Mouse (Mus musculus) monocyte, adult 5-6 weeks (primary cell): Measurements from ENCODE around the gene 1110008P14Rik. TPM values are rescaled to one million over a fixed set of nuclear protein-coding genes. Genes with fewer than 3 reads are reported as not detected.

ENCODE experiments used
- ATAC-seq: fragments of 153-309, 156-312 bp; replicated peaks from 2 replicates; pipeline ENCODE4 v1.8.0; 2017; ENCODE audit warnings: mild to moderate bottlenecking; ENCODE audit not compliant: low TSS enrichment, insufficient number of reproducible peaks, severe bottlenecking, poor library complexity, low FRiP score
- total RNA-seq: library from RNA; stranded (forward); fragments of 200-1000, 200-491, 200-594 nt; gene quantifications from 3 replicates; pipeline ENCODE4 v1.2.3, GENCODE M21; 2017

1110008P14Rik gene
- total RNA-seq, result 9.7 to 24.0 TPM (median 21.3 TPM) in 3 replicates

- ATAC-seq, result peak; percentile 88
Measured at GRCm38 (mm10) chr2:32381775-32382223, at the start of gene 1110008P14Rik. Gene 1110008P14Rik (minus strand): TSS chr2:32381938.

- no peak for ATAC-seq
Measured at GRCm38 (mm10) chr2:32430701-32431676, 49.3 kb upstream of the 1110008P14Rik start.

DNA sequence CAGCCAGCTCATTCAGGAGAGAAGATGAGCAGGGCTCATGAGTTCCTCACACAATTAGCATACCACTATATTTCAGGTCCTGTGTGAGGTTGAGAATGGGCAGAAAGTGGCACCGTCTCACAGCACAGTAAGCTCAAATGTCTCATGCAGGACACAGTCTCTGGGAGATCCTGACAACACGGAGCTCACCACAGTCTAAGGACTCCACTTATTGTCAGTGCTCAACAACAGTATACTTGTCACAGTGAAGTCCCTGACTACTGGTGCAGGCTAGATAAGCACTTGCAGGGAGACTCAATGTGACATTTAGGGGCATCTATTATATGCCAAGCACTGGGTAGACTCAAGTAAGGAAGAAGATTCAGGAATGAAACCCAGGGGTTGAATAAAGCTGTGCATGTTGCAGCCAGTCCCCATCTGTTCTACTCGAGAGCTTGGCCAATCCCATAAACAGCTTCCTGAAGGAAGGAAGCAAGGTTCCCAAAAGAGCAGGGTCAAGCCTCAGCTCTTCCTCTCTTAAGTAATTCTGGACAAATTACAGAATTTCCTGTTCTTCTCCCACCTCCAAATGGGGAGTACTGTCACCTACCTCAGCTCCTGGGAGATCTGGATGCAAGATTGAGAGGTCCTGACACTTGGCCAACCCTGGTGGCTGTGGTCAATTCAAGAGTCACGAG lies 47.6 kb upstream of the 1110008P14Rik start:
- no peak for ATAC-seq

- ATAC-seq, result 0 out of 2 replicates have a peak, but pooled peaks have one; percentile 23
Measured at GRCm38 (mm10) chr2:32428262-32428722, 46.6 kb upstream of the 1110008P14Rik start.

GRCm38 (mm10) chr2:32427720-32428119 lies 46.0 kb upstream of the 1110008P14Rik start:
- ATAC-seq, result no peak

DNA sequence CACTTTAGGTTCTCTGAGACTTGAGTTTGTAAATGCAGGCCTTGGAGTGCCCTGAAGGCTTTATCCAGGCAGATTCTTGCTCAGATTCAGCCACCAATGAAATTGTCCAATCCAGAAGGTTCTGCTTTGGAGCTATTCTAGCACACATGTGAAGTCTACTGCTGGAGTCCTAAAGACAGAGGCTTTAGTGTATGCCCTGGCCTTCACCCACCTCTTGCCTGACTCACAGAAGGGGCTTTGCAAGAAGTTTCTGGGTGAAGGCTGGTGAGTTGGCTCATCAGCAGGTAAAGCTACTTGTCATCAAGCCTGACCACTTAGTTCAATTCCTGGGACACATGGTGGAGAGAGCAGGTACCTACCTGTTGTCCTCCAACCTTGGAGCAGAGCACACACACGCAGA lies 44.4 kb upstream of the 1110008P14Rik start:
- ATAC-seq, result no peak

DNA sequence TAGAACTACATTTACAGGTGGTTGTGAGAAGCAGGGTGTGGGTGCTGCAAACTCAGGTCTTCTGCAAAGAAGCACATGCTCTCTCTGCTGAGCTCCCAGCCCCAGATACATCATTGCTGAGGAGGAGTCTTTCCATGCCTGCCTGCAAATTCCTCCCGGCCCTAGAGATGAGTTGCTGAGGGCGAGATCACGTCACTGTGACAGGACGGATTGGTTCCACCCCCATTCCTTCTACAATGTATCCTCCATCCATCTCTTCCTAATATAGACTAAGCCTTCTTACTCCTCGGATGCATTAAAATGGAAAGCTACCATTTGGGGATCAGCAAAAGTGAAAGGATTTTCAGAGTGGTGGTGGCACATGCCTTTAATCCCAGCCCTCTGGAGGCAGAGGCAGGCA lies 43.8 kb upstream of the 1110008P14Rik start:
- ATAC-seq, result no peak

DNA sequence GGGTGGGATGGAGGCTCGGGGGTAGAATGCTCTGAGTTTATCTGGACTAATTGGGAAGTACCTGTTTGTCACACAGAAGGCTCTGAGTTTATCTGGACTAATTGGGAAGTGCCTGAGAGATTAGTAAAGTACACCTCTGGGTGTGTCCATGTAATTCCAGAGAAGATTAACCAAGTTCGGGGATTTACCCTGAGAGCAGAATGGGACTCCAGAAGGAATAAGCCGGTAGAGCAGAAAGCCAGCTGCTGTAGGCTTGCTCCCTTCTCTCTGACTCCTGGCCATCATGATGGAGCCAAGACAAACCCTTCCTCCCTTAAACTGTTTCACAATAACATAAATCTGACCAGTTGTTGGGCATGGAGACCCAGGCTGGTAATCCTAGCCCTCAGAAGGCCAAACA lies 43.1 kb upstream of the 1110008P14Rik start:
- no peak for ATAC-seq

GRCm38 (mm10) chr2:32423481-32424331 lies 42.0 kb upstream of the 1110008P14Rik start:
- ATAC-seq, result peak; percentile 90

GRCm38 (mm10) chr2:32421851-32422251 lies 40.1 kb upstream of the 1110008P14Rik start:
- ATAC-seq, result no peak

- no peak for ATAC-seq
Measured at GRCm38 (mm10) chr2:32420647-32421046, 38.9 kb upstream of the 1110008P14Rik start.

DNA sequence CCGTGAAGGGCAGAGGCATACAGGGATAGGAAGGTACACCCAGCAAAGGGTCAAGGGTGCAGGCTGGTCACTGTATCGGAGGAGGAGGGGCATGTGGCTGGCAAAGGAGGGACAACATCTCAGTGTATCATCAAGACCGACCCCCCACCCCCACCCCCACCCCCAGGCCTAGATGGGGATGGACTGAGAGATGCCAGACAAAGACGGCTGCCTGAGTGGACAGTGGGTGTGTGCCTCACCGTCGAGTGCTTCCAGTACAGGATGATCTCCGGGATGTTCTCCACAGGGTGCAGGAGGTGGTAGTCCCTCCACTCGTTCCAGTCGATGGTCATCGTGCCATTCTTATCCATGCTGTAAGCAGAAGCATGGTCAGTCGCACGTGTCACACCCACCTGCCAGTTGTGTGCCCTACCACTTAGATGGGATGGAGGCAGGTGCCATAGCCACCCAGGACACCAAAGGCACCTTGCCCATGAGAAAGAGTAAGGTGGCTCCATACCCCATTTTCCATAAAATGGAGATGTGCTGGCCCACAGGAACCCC lies 38.4 kb upstream of the 1110008P14Rik start:
- no peak for ATAC-seq

DNA sequence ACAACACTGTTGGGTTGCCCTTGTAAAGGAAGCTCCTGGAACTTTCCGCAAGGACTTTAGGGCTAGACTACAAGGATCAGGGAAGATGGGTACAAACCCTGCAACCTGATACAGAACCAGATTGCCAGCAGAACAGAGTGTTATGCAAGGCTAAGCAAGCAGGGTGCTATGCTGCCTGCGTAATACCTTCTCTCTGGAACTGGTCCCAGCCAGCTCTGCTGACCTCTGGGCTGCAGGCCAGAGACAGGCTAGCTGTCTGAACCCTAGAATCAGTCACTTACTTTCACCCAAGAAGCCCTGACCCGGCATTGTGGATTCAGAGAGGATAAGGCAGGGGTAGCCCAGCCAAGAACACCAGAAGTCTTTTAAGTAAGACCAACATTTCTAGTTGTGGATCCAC lies 37.6 kb upstream of the 1110008P14Rik start:
- no peak for ATAC-seq

DNA sequence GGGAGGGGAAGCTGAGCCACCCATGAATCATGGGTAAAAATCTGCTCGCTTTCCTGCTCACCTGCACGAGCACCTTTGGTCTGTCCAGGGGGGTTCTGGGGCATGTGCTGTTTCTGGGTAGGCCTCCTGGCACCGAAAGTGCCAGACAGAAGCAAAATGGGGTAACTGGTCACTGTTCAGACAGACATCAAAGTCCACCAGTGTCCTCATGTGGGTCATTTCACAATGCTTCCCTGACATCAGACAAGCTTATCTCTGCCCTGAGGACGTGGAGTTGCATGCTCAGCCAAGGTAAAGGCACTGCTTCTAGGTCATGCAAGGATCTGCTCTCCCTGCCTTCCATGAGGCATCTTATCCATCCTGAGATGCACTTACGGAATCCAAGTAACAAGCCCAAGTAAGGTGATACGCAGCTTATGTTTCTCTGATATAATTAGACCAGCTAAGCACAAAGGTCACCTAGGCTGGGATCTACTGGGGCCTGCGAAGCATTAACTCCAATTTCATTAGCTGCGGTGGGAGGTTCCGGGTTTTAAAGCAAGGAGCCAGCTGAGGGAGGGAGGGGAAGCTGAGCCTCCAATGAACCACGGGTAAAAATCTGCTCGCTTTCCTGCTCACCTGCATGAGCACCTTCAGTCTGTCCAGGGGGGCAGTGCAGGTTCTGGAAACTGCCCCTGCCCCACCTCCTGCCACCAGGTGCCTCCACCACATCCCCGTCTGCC lies 36.9 kb upstream of the 1110008P14Rik start:
- ATAC-seq, result no peak

GRCm38 (mm10) chr2:32417486-32417885 lies 35.7 kb upstream of the 1110008P14Rik start:
- no peak for ATAC-seq

GRCm38 (mm10) chr2:32416556-32416955 lies 34.8 kb upstream of the 1110008P14Rik start:
- no peak for ATAC-seq

- no peak for ATAC-seq
Measured at GRCm38 (mm10) chr2:32415801-32416200, 34.1 kb upstream of the 1110008P14Rik start.

DNA sequence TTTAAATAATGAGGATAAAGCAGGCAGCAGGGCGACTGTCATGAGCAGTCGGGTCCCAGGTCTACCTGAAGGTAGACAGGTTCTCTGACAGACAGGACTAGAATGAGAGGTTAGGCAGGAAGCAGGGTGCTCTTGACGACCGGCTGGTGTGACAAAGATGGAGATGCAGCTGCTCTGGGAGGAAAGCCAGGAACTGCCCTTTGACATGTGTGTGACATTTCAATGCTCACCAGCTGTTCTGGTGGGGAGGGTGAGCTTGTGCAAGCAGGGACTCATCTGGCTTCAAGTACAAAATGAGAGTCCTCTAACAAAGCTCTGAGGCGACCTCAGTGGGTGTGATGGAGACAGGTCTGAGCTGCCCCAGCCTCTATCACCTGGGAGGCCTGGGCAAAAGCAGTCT lies 32.2 kb upstream of the 1110008P14Rik start:
- no peak for ATAC-seq
